Mouse (Mus musculus) embryonic facial prominence, embryonic 15.5 days (tissue): ENCODE data around the gene C8a. TPM values are rescaled to one million over a fixed set of nuclear protein-coding genes. Genes with fewer than 3 reads are reported as not detected.

Experiments used
- ATAC-seq: fragments of 200-750 bp; cut with Nextera tagmentation; 2 replicates; pipeline ENCODE4 v1.8.0; 2017; ENCODE audit warnings: low read depth, moderate TSS enrichment; ENCODE audit not compliant: insufficient number of reproducible peaks, low FRiP score, low TSS enrichment
- H3K27ac ChIP-seq: fragments of 300-500 bp; sonication (generic); replicated peaks from 2 replicates; pipeline ENCODE4 v1.5.1; 2015; ENCODE audit warnings: mild to moderate bottlenecking, inconsistent platforms
- H3K27me3 ChIP-seq: fragments of 300-500 bp; sonication (generic); 2 replicates; pipeline ENCODE4 v1.6.1; 2015; ENCODE audit warnings: inconsistent platforms
- H3K36me3 ChIP-seq: fragments of 300-500 bp; sonication (generic); 2 replicates; pipeline ENCODE4 v1.6.1; 2015; ENCODE audit warnings: mild to moderate bottlenecking, inconsistent platforms
- H3K4me1 ChIP-seq: fragments of 300-500 bp; sonication (generic); 2 replicates; pipeline ENCODE4 v1.6.1; 2015; ENCODE audit warnings: inconsistent platforms
- H3K4me2 ChIP-seq: fragments of 300-500 bp; sonication (generic); replicated peaks from 2 replicates; pipeline ENCODE4 v1.6.1; 2015; ENCODE audit warnings: mild to moderate bottlenecking, inconsistent platforms
- H3K4me3 ChIP-seq: fragments of 300-500 bp; sonication (generic); replicated peaks from 2 replicates; pipeline ENCODE4 v1.5.1; 2015; ENCODE audit warnings: mild to moderate bottlenecking, inconsistent platforms
- H3K9ac ChIP-seq: fragments of 300-500 bp; sonication (generic); 2 replicates; pipeline ENCODE4 v1.6.1; 2015; ENCODE audit warnings: inconsistent platforms
- H3K9me3 ChIP-seq: fragments of 300-500 bp; sonication (generic); replicated peaks from 2 replicates; pipeline ENCODE4 v1.6.1; 2016; ENCODE audit warnings: inconsistent platforms
- WGBS: fragments of 180-500 bp; shearing (Covaris S2); methylation state at CpG from one replicate; pipeline ENCODE4 v1.1.7; 2015; 5-methylcytosine and 5-hydroxymethylcytosine counted together
- polyA plus RNA-seq: library from polyadenylated mRNA; unstranded; fragments of >200 nt; fragmentation: Nextera tagmentation; extraction: Ambion mirVana; gene quantifications from 2 replicates; pipeline ENCODE4 v1.2.1, GENCODE M21; 2015

C8a gene
- polyA plus RNA-seq, 1 experiment from 2014 or later: not detected

DNA sequence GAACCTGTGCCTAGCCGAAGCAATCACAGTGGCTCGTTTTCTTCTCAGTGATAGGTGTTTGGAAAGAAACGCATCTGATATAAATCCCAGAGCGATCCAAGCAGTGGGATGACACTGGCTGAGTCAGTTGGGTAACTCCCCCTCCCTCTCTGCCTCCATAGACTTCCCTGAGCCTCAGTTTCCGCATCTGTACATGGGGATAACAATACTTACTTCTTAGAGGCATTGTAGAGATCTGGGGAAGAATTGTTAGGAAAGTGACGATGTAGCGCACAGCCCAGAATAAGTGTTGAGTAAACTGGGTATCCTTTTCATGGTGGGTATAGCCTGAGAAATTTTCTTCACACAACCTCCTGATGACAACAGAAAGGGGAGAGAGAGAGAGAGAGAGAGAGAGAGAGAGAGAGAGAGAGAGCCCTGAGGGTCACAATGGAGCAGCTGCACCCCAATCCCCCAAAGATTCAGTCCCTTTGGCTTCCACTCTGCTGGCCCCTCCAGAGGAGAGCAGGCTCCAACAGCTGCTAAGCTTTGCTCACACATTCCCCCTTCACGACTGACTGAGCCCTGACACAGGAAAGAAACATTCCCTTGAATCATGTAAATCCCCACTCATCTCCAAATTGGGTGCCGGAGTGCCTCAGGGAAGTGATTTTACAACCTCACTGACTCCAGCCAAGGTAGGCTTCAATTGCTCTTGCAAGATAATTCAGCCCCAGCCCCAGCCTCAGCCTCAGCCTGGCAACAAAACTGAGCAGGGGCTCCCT lies 12.5 kb upstream of the C8a start:
- Histone ChIP-seq H3K9me3 (no peaks in the 10 kb centered on the region), H3K27ac (no peak overlapping the region), H3K9ac (no peak overlapping the region), H3K36me3 (no peaks in the 10 kb centered on the region), H3K4me3 (no peak overlapping the region), H3K27me3 (no peaks in the 10 kb centered on the region; the same call in 1 of the 2 replicates), H3K4me1 (0 out of 2 replicates have a peak, but pooled peaks cover 4% of the 10 kb centered on the region), H3K4me2 (no peak overlapping the region)
- 74% methylated on average over 9 of the region's 9 CpGs for WGBS
- no peak for ATAC-seq

DNA sequence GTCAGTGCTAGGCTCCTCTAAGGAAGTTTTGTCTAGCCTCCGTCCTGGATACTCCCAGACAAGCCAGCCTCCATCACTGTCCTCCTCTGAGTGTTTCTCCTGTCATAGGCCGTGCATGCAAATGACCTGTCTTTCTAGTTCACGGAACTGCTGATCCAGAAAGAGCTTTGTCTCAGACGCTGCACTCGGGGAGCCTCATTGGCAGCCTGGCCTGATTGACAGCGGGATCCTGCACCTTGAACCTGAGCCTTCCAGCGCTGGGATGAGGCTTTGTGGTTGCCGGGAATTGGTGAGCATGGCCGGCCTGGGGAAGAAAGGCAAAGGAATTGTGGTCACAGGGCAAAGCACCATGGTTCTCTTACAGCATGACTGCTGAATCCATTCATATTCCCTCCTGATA lies 11.3 kb upstream of the C8a start:
- no peak for ATAC-seq
- WGBS: 68% methylated on average over 9 of the region's 9 CpGs
- no peak overlapping the region for H3K4me2 ChIP-seq

DNA sequence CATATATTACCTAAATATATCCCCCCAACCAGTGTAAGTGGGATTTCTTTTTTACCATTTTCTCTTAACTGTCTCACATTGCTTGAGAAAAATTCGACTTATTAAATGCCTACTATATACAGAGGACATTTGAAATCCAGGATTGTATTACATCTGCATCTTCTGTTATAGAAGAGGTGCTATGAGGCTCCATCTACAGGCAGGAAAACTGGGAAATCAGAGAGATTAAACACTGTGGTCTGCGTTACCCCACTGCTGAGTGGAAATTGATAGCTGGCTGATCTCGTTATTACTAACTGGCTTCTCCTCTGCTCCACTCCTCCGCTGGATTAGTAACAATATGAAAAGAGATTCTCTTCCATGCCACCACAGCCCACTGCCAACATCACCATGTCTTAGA lies 366 bp downstream of the C8a start:
- Histone ChIP-seq H3K27ac (no peak overlapping the region), H3K4me2 (no peak overlapping the region), H3K27me3 (no peaks in the 10 kb centered on the region), H3K4me1 (no peaks in the 10 kb centered on the region), H3K4me3 (no peak overlapping the region), H3K36me3 (no peaks in the 10 kb centered on the region), H3K9me3 (no peaks in the 10 kb centered on the region), H3K9ac (no peak overlapping the region)
- ATAC-seq: no peak
- 60% methylated on average over 4 of the region's 4 CpGs for WGBS

More for the DNA sequence above, 11.3 kb upstream of the C8a start:
- no peaks in the 10 kb centered on the region; the same call in 1 of the 2 replicates for H3K27me3 ChIP-seq
- no peak overlapping the region for H3K9ac ChIP-seq
- 0 out of 2 replicates have a peak, but pooled peaks cover 4% of the 10 kb centered on the region for H3K4me1 ChIP-seq
- no peaks in the 10 kb centered on the region for H3K36me3 ChIP-seq
- no peak overlapping the region for H3K4me3 ChIP-seq
- no peaks in the 10 kb centered on the region for H3K9me3 ChIP-seq
- no peak overlapping the region for H3K27ac ChIP-seq

DNA sequence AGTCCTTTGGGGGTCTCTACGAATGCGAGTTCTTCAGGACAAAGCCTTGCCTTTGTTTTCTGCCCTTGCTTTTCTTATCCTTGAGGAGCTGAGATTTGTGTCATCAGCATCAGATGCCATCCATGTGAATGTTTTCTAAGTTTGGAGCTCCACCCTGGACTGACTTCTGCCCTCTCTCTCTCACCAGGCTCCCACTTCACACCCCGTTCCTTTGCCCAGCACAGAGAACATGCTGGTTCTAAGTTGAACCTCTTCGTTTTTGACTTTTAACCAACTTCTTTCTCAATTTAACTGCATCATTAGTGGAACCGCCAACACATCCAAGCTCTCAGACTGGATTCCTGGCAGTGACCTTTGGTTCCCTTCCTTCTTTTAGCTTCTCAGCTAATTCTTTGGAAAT lies 6.0 kb downstream of the C8a start:
- WGBS: 91% methylated on average over 5 of the region's 5 CpGs

DNA sequence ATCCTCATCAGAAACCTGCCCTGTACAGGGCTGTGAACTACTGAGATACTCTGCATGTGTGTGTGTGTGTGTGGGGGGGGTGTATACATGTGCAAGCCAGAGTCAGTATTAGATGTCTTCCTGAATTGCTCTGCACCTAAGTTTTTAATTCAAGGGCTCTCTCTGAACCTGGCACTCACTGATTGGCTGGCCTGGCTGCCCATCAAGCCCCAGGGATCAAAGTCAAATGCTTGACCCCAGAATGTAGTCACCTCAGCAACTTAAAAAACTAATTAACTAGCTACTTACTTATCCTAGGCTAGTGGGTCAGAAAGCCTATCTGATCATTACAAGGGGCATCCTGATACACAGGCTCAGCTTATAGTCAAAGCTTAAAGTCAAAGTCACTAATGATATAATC lies 6.6 kb downstream of the C8a start:
- no peak for ATAC-seq
- Histone ChIP-seq H3K27me3 (no peaks in the 10 kb centered on the region), H3K4me2 (no peak overlapping the region), H3K4me1 (no peaks in the 10 kb centered on the region), H3K9me3 (no peaks in the 10 kb centered on the region), H3K9ac (no peak overlapping the region), H3K36me3 (no peaks in the 10 kb centered on the region), H3K4me3 (no peak overlapping the region), H3K27ac (no peak overlapping the region)

More for the DNA sequence above, 6.0 kb downstream of the C8a start:
- Histone ChIP-seq H3K4me3 (no peak overlapping the region), H3K36me3 (no peaks in the 10 kb centered on the region), H3K4me1 (no peaks in the 10 kb centered on the region), H3K9ac (no peak overlapping the region), H3K4me2 (no peak overlapping the region), H3K27me3 (no peaks in the 10 kb centered on the region), H3K9me3 (no peaks in the 10 kb centered on the region), H3K27ac (no peak overlapping the region)
- ATAC-seq: no peak

DNA sequence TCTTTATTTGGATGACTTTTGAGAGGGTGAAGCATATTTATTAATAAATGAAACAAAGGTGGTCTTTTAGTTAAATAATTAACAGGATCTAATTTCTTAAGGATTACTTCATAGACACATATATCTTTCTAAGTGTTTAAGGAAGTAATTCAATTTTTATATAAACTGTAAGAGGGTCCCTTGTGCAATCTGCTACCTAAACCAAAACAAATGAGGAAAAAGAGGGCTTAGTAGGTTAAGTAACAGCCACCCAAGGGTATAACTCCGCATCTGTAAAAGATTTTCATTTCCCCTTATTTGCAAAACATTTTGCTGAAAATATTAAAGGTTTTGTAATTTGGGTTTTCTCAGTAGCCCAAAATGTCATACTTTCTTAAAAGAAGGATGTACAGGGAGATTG lies 11.8 kb downstream of the C8a start:
- Histone ChIP-seq H3K4me2 (no peak overlapping the region), H3K9me3 (no peaks in the 10 kb centered on the region), H3K4me1 (no peaks in the 10 kb centered on the region), H3K4me3 (no peak overlapping the region), H3K27ac (no peak overlapping the region), H3K27me3 (no peaks in the 10 kb centered on the region), H3K9ac (no peak overlapping the region), H3K36me3 (no peaks in the 10 kb centered on the region)
- 62% methylated on average over 1 of the region's 1 CpGs for WGBS
- ATAC-seq: no peak

DNA sequence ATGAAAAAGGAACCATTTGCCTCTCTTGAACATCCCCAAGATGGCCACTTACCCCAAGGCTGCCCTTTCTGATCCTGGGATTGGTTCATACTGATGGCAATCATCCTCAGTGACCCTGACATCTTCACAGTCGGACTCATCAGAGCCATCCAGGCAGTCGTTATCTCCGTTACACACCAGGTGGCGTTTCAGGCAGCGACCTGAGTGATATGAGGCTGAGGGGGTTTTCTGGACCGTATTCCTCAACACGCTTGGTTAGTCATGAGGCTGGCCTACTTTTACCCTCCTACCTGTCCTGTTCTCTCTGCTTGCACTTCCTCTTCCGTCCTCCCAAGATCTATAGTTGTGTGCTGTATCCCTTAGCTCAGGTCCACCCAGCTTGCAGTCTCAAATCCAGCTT lies 15.0 kb downstream of the C8a start:
- ATAC-seq: no peak
- Histone ChIP-seq H3K27me3 (no peaks in the 10 kb centered on the region), H3K4me2 (no peak overlapping the region), H3K9ac (no peak overlapping the region), H3K4me3 (no peak overlapping the region), H3K27ac (no peak overlapping the region), H3K9me3 (no peaks in the 10 kb centered on the region), H3K36me3 (no peaks in the 10 kb centered on the region), H3K4me1 (no peaks in the 10 kb centered on the region)
- WGBS: 80% methylated on average over 8 of the region's 8 CpGs

DNA sequence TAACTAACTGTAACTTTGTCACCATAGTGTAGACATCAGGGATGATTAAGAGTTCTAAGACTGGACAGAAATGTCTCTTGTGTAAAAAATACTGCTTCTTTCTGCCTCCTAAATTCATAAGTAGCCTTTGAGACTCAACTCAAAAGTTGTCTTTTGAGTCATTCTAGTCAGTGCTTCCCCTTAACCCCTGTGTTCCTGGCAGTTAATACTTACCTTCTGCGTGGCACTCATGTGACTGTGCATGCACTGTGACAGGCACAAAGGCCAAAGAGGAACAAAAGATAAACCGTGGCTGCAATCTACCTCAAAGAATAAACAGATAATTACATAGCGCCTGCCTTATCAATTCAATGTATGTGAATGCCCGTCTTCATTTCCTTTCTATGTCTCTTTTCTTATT lies 18.4 kb downstream of the C8a start:
- WGBS: 81% methylated on average over 4 of the region's 4 CpGs

DNA sequence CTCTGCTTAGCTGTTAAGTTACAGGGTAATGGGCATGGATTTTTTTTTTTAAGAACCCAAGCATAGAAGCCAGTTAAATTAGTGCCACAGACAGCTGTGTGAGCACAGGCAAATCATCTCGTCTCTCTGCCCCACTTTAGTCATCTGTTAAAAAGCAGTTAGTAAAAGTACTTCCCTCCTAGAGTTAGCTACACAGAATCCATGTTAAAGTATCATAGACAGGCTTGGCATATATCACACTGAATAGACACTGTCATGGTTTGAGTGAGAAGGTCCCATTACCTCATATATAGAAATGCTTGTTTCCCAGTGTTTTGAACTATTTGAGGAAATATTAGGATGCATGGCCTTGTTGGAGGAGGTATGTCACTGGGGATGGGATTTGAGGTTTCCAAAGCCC lies 19.2 kb downstream of the C8a start, which contains the start of gene Gm17662:
Gene Gm17662 (plus strand): TSS at position 301 of the 400 bp plus-strand sequence.
- H3K27ac ChIP-seq: no peak within 1 kb of the TSS
- no peaks in the 10 kb centered on the region for H3K4me1 ChIP-seq
- H3K4me3 ChIP-seq: no peak within 1 kb of the TSS
- H3K36me3 ChIP-seq: no peaks in the 10 kb centered on the region
- H3K4me2 ChIP-seq: no peak within 1 kb of the TSS
- ATAC-seq: no peak
- H3K27me3 ChIP-seq: no peaks in the 10 kb centered on the region
- 49% methylated on average over 1 of the region's 1 CpGs for WGBS
- H3K9ac ChIP-seq: no peak within 1 kb of the TSS
- no peaks in the 10 kb centered on the region for H3K9me3 ChIP-seq

More for the DNA sequence above, 18.4 kb downstream of the C8a start:
- Histone ChIP-seq H3K9ac (no peak overlapping the region), H3K4me2 (no peak overlapping the region), H3K27ac (no peak overlapping the region), H3K36me3 (no peaks in the 10 kb centered on the region), H3K9me3 (no peaks in the 10 kb centered on the region), H3K27me3 (no peaks in the 10 kb centered on the region), H3K4me3 (no peak overlapping the region), H3K4me1 (no peaks in the 10 kb centered on the region)
- ATAC-seq: no peak

DNA sequence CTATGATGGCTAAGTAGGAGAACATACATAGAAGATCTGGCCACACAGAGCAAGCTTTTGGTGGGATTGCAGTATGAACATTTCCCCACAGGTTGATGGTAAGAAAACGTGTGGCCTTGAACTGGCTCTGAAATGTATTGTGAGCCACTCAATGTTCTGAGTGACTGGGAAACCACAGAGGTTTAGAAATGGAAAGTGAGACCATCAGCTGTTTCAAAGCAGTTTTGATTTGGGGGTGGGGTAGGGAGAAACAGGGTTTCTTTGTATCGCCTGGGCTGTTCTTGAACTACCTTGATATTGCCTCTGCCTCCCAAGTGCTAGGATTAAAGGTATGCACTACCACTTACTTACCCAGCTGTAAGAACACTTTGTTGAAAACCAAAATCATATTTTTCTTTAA lies 21.0 kb downstream of the C8a start:
- H3K4me3 ChIP-seq: no peak overlapping the region
- no peaks in the 10 kb centered on the region for H3K9me3 ChIP-seq

DNA sequence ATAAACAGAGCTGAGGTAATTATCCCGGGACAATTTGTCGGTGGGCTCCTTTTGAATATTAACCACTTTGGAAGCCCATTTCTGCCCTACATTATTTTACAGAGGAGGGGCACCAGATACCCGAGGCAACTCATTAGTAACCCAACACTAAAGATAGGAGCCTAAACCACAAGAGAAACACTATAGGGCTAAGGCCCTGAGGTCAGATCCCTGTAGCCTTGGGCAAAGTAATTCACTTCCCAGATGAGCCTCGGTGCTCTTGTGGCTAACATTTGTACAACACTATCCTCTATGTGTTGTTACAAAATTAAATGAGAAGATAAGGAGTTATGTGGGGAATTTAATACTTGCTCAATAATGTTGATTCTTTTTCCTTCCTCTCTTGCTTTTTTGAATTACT lies 32.7 kb downstream of the C8a start:
- H3K27ac ChIP-seq: no peak overlapping the region
- no peak overlapping the region for H3K4me3 ChIP-seq
- H3K27me3 ChIP-seq: no peaks in the 10 kb centered on the region
- no peak overlapping the region for H3K9ac ChIP-seq
- no peaks in the 10 kb centered on the region for H3K4me1 ChIP-seq
- no peak for ATAC-seq
- no peaks in the 10 kb centered on the region for H3K36me3 ChIP-seq
- H3K9me3 ChIP-seq: no peaks in the 10 kb centered on the region
- H3K4me2 ChIP-seq: no peak overlapping the region
- 30% methylated on average over 4 of the region's 4 CpGs for WGBS

More for the DNA sequence above, 21.0 kb downstream of the C8a start:
- 69% methylated on average over 2 of the region's 2 CpGs for WGBS
- Histone ChIP-seq H3K4me1 (no peaks in the 10 kb centered on the region), H3K36me3 (no peaks in the 10 kb centered on the region), H3K27ac (no peak overlapping the region), H3K4me2 (no peak overlapping the region), H3K27me3 (no peaks in the 10 kb centered on the region), H3K9ac (no peak overlapping the region)
- ATAC-seq: no peak

DNA sequence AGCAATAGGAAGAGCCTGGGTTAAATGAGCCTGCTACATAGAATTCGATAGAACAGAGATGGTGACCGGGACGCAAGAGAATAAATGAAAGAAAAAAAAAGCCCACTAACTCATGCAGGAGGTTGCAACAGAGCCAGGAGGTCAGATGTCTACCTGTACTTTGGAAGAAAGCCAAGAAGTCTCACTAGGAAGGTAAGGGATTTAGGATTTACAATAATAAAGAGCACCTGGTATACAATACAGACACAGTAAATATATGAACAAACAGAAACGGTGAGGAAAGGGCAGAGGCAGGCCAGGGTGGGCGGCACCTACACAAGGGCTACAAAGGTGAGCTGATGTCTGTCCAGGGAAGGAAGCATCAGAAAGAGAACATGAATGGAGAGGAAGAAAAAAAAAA lies 34.0 kb downstream of the C8a start:
- H3K27me3 ChIP-seq: no peaks in the 10 kb centered on the region
- H3K4me1 ChIP-seq: no peaks in the 10 kb centered on the region
- no peak for ATAC-seq
- WGBS: 89% methylated on average over 5 of the region's 5 CpGs
- H3K9me3 ChIP-seq: no peaks in the 10 kb centered on the region
- no peak overlapping the region for H3K4me3 ChIP-seq
- no peak overlapping the region for H3K4me2 ChIP-seq
- no peak overlapping the region for H3K27ac ChIP-seq
- no peaks in the 10 kb centered on the region for H3K36me3 ChIP-seq
- H3K9ac ChIP-seq: no peak overlapping the region
